Mouse (Mus musculus): Measurements from ENCODE around the gene Stk25.
"Not testable (repeated sequence)": the region's sequence is repeated elsewhere in the genome, so short reads cannot be mapped to it uniquely, and the experiment has no call there.

Stk25 gene

GRCm38 (mm10) chr1:93658559-93658958, at the start of gene Stk25:
Stk25 (minus strand) TSS chr1:93658659.
- not testable (repeated sequence) for DNase-seq (ENCODE audit: low spot score)

GRCm38 (mm10) chr1:93705389-93705788, 46.9 kb upstream of the Stk25 start:
- DNase-seq (ENCODE audit: low spot score), result no peak

GRCm38 (mm10) chr1:93704341-93704740, 45.9 kb upstream of the Stk25 start:
- no peak for DNase-seq (ENCODE audit: low spot score)

- no peak for DNase-seq (ENCODE audit: low spot score)
Observed at GRCm38 (mm10) chr1:93703472-93704048, 45.1 kb upstream of the Stk25 start.

GRCm38 (mm10) chr1:93702106-93702505, 43.6 kb upstream of the Stk25 start:
- DNase-seq (ENCODE audit: low spot score), result no peak

GRCm38 (mm10) chr1:93699159-93699558, 40.7 kb upstream of the Stk25 start:
- no peak for DNase-seq (ENCODE audit: low spot score)

GRCm38 (mm10) chr1:93697317-93697716, 38.9 kb upstream of the Stk25 start:
- no peak for DNase-seq (ENCODE audit: low spot score)

GRCm38 (mm10) chr1:93694966-93695365, 36.5 kb upstream of the Stk25 start:
- DNase-seq (ENCODE audit: low spot score), result no peak

GRCm38 (mm10) chr1:93693943-93694342, 35.5 kb upstream of the Stk25 start:
- no peak for DNase-seq (ENCODE audit: low spot score)

- no peak for DNase-seq (ENCODE audit: low spot score)
Observed at GRCm38 (mm10) chr1:93693502-93693901, 35.0 kb upstream of the Stk25 start.

GRCm38 (mm10) chr1:93692773-93693172, 34.3 kb upstream of the Stk25 start:
- DNase-seq (ENCODE audit: low spot score), result no peak

GRCm38 (mm10) chr1:93691786-93692357, 33.4 kb upstream of the Stk25 start:
- DNase-seq (ENCODE audit: low spot score), result no peak

GRCm38 (mm10) chr1:93691106-93691505, 32.6 kb upstream of the Stk25 start:
- DNase-seq (ENCODE audit: low spot score), result no peak

GRCm38 (mm10) chr1:93689901-93690496, 31.5 kb upstream of the Stk25 start:
- DNase-seq (ENCODE audit: low spot score), result no peak

- DNase-seq (ENCODE audit: low spot score), result no peak
Observed at GRCm38 (mm10) chr1:93688154-93688553, 29.7 kb upstream of the Stk25 start.

GRCm38 (mm10) chr1:93686961-93687320, 28.5 kb upstream of the Stk25 start:
- DNase-seq (ENCODE audit: low spot score), result no peak

GRCm38 (mm10) chr1:93686245-93686960, 27.9 kb upstream of the Stk25 start:
- DNase-seq (ENCODE audit: low spot score), result no peak

- peak; percentile 52 for DNase-seq (ENCODE audit: low spot score)
Observed at GRCm38 (mm10) chr1:93685401-93686244, 27.2 kb upstream of the Stk25 start, which contains the start of gene Bok. Bok (plus strand) TSS chr1:93685660.

GRCm38 (mm10) chr1:93679889-93680568, 21.6 kb upstream of the Stk25 start:
- DNase-seq (ENCODE audit: low spot score), result no peak

GRCm38 (mm10) chr1:93678386-93678785, 19.9 kb upstream of the Stk25 start:
- no peak for DNase-seq (ENCODE audit: low spot score)

GRCm38 (mm10) chr1:93672682-93673081, 14.2 kb upstream of the Stk25 start:
- DNase-seq (ENCODE audit: low spot score), result no peak

- DNase-seq (ENCODE audit: low spot score), result no peak
Observed at GRCm38 (mm10) chr1:93669941-93670340, 11.5 kb upstream of the Stk25 start.

All from urinary bladder, postnatal 10 days (tissue).